Mouse (Mus musculus) embryonic facial prominence, embryonic 12.5 days (tissue): ENCODE data around the gene Smox. TPM values are rescaled to one million over a fixed set of nuclear protein-coding genes. Genes with fewer than 3 reads are reported as not detected.

Source experiments
- ATAC-seq: fragments of 200-750 bp; cut with Nextera tagmentation; 2 replicates; pipeline ENCODE4 v1.8.0; 2017; ENCODE audit not compliant: insufficient number of reproducible peaks, insufficient read depth, low FRiP score, low TSS enrichment
- H3K27ac ChIP-seq: fragments of 300-500 bp; sonication (generic); 2 replicates; pipeline ENCODE4 v1.5.1; 2016; ENCODE audit warnings: mild to moderate bottlenecking
- H3K27me3 ChIP-seq: fragments of 300-500 bp; sonication (generic); 2 replicates; pipeline ENCODE4 v1.6.1; 2016; ENCODE audit warnings: mild to moderate bottlenecking, moderate library complexity
- H3K36me3 ChIP-seq: fragments of 300-500 bp; sonication (generic); 2 replicates; pipeline ENCODE4 v1.6.1; 2016; ENCODE audit warnings: mild to moderate bottlenecking
- H3K4me1 ChIP-seq: fragments of 300-500 bp; sonication (generic); 2 replicates; pipeline ENCODE4 v1.6.1; 2016
- H3K4me2 ChIP-seq: fragments of 300-500 bp; sonication (generic); replicated peaks from 2 replicates; pipeline ENCODE4 v1.6.1; 2016; ENCODE audit warnings: mild to moderate bottlenecking, moderate library complexity
- H3K4me3 ChIP-seq: fragments of 300-500 bp; sonication (generic); 2 replicates; pipeline ENCODE4 v1.5.1; 2016; ENCODE audit warnings: mild to moderate bottlenecking
- H3K9ac ChIP-seq: fragments of 300-500 bp; sonication (generic); 2 replicates; pipeline ENCODE4 v1.6.1; 2016; ENCODE audit warnings: mild to moderate bottlenecking, moderate library complexity
- H3K9me3 ChIP-seq: fragments of 300-500 bp; sonication (generic); 2 replicates; pipeline ENCODE4 v1.6.1; 2016; ENCODE audit warnings: mild to moderate bottlenecking, moderate library complexity
- WGBS: fragments of 180-500 bp; shearing (Covaris S2); methylation state at CpG from one replicate; pipeline ENCODE4 v1.1.7; 2016; 5-methylcytosine and 5-hydroxymethylcytosine counted together
- polyA plus RNA-seq: library from polyadenylated mRNA; unstranded; fragments of >200 nt; fragmentation: Nextera tagmentation; extraction: Ambion mirVana; gene quantifications from 2 replicates; pipeline ENCODE4 v1.2.1, GENCODE M21; 2016

Smox gene
- polyA plus RNA-seq, 1 experiment from 2014 or later: 64.8 TPM

- H3K9me3 ChIP-seq: no peaks in the 10 kb centered on the region
Observed at GRCm38 (mm10) chr2:131545386-131546307, 54.4 kb downstream of the Smox start.

GRCm38 (mm10) chr2:131546308-131546700 lies 55.0 kb downstream of the Smox start:
- peak overlapping the region; percentile 79 for H3K4me2 ChIP-seq
- H3K9ac ChIP-seq: peak overlapping the region; percentile 47
- WGBS: 2% methylated on average over 26 of the region's 27 CpGs
- no peak overlapping the region for H3K27ac ChIP-seq
- H3K9me3 ChIP-seq: no peaks in the 10 kb centered on the region
- no peak for ATAC-seq
- peaks cover 55% of the 10 kb centered on the region for H3K27me3 ChIP-seq
- H3K4me3 ChIP-seq: peak overlapping the region; percentile 48
- no peaks in the 10 kb centered on the region for H3K36me3 ChIP-seq
- H3K4me1 ChIP-seq: peaks cover 13% of the 10 kb centered on the region; the same call in 1 of the 2 replicates

More at GRCm38 (mm10) chr2:131545386-131546307, 54.4 kb downstream of the Smox start:
- H3K4me3 ChIP-seq: peak overlapping the region; percentile 48
- H3K27ac ChIP-seq: no peak overlapping the region
- no peaks in the 10 kb centered on the region for H3K36me3 ChIP-seq
- H3K4me1 ChIP-seq: peaks cover 13% of the 10 kb centered on the region; the same call in 1 of the 2 replicates
- 0 out of 2 replicates have a peak, but pooled peaks have one; percentile 32 for ATAC-seq
- H3K4me2 ChIP-seq: peak overlapping the region; percentile 79
- peak overlapping the region; percentile 47 for H3K9ac ChIP-seq
- 2% methylated on average over 45 of the region's 45 CpGs for WGBS
- H3K27me3 ChIP-seq: peaks cover 55% of the 10 kb centered on the region

- Histone ChIP-seq H3K4me1 (peaks cover 13% of the 10 kb centered on the region; the same call in 1 of the 2 replicates), H3K4me3 (0 out of 2 replicates have a peak overlapping the region, but pooled peaks have one; percentile 48), H3K9ac (peak overlapping the region; percentile 15; the same call in 1 of the 2 replicates), H3K27ac (no peak overlapping the region), H3K4me2 (peak overlapping the region; percentile 79), H3K9me3 (no peaks in the 10 kb centered on the region), H3K27me3 (peaks cover 58% of the 10 kb centered on the region), H3K36me3 (no peaks in the 10 kb centered on the region)
- WGBS: 11% methylated on average over 19 of the region's 19 CpGs
- no peak for ATAC-seq
Observed at GRCm38 (mm10) chr2:131546745-131547408, 55.6 kb downstream of the Smox start.

GRCm38 (mm10) chr2:131548330-131548729 lies 57.0 kb downstream of the Smox start:
- H3K9me3 ChIP-seq: no peaks in the 10 kb centered on the region
- peaks cover 67% of the 10 kb centered on the region for H3K27me3 ChIP-seq
- no peak overlapping the region for H3K4me2 ChIP-seq
- peaks cover 5% of the 10 kb centered on the region; the same call in 1 of the 2 replicates for H3K4me1 ChIP-seq
- no peak overlapping the region for H3K4me3 ChIP-seq
- no peaks in the 10 kb centered on the region for H3K36me3 ChIP-seq
- 60% methylated on average over 2 of the region's 2 CpGs for WGBS
- no peak overlapping the region for H3K27ac ChIP-seq
- no peak overlapping the region for H3K9ac ChIP-seq
- no peak for ATAC-seq

GRCm38 (mm10) chr2:131549090-131549489 lies 57.8 kb downstream of the Smox start:
- H3K4me3 ChIP-seq: no peak overlapping the region
- WGBS: 84% methylated on average over 5 of the region's 5 CpGs
- no peaks in the 10 kb centered on the region for H3K36me3 ChIP-seq
- H3K9ac ChIP-seq: no peak overlapping the region
- H3K27ac ChIP-seq: no peak overlapping the region
- no peaks in the 10 kb centered on the region for H3K9me3 ChIP-seq
- no peak overlapping the region for H3K4me2 ChIP-seq
- ATAC-seq: no peak
- H3K4me1 ChIP-seq: peaks cover 5% of the 10 kb centered on the region; the same call in 1 of the 2 replicates
- H3K27me3 ChIP-seq: peaks cover 71% of the 10 kb centered on the region

- peaks cover 66% of the 10 kb centered on the region for H3K27me3 ChIP-seq
- H3K9ac ChIP-seq: no peak overlapping the region
- peaks cover 5% of the 10 kb centered on the region; the same call in 1 of the 2 replicates for H3K4me1 ChIP-seq
- ATAC-seq: no peak
- no peaks in the 10 kb centered on the region for H3K9me3 ChIP-seq
- no peak overlapping the region for H3K4me2 ChIP-seq
- WGBS: 68% methylated on average over 2 of the region's 2 CpGs
- no peak overlapping the region for H3K4me3 ChIP-seq
- H3K27ac ChIP-seq: no peak overlapping the region
- no peaks in the 10 kb centered on the region for H3K36me3 ChIP-seq
Observed at GRCm38 (mm10) chr2:131550474-131550873, 59.2 kb downstream of the Smox start.

GRCm38 (mm10) chr2:131550906-131551305 lies 59.6 kb downstream of the Smox start:
- H3K9ac ChIP-seq: no peak overlapping the region
- no peaks in the 10 kb centered on the region for H3K36me3 ChIP-seq
- peaks cover 62% of the 10 kb centered on the region for H3K27me3 ChIP-seq
- no peak overlapping the region for H3K4me3 ChIP-seq
- ATAC-seq: no peak
- 49% methylated on average over 2 of the region's 2 CpGs for WGBS
- no peak overlapping the region for H3K4me2 ChIP-seq
- no peak overlapping the region for H3K27ac ChIP-seq
- no peaks in the 10 kb centered on the region for H3K9me3 ChIP-seq
- peaks cover 4% of the 10 kb centered on the region; the same call in 1 of the 2 replicates for H3K4me1 ChIP-seq

- H3K27ac ChIP-seq: no peak overlapping the region
- H3K9me3 ChIP-seq: no peaks in the 10 kb centered on the region
- WGBS: 66% methylated on average over 7 of the region's 7 CpGs
- peaks cover 60% of the 10 kb centered on the region for H3K27me3 ChIP-seq
- no peak overlapping the region for H3K9ac ChIP-seq
- H3K4me1 ChIP-seq: no peaks in the 10 kb centered on the region
- ATAC-seq: no peak
- H3K36me3 ChIP-seq: no peaks in the 10 kb centered on the region
- H3K4me3 ChIP-seq: no peak overlapping the region
- H3K4me2 ChIP-seq: no peak overlapping the region
Observed at GRCm38 (mm10) chr2:131551701-131552620, 60.7 kb downstream of the Smox start.

- ATAC-seq: no peak
- Histone ChIP-seq H3K4me2 (no peak overlapping the region), H3K27me3 (peaks cover 53% of the 10 kb centered on the region), H3K4me1 (no peaks in the 10 kb centered on the region), H3K27ac (no peak overlapping the region), H3K9me3 (no peaks in the 10 kb centered on the region), H3K9ac (no peak overlapping the region), H3K36me3 (no peaks in the 10 kb centered on the region), H3K4me3 (no peak overlapping the region)
- WGBS: 31% methylated on average over 9 of the region's 9 CpGs
Observed at GRCm38 (mm10) chr2:131552736-131553400, 61.6 kb downstream of the Smox start.

GRCm38 (mm10) chr2:131557896-131558295 lies 66.6 kb downstream of the Smox start:
- H3K9me3 ChIP-seq: no peaks in the 10 kb centered on the region
- no peak overlapping the region for H3K4me2 ChIP-seq
- no peak overlapping the region for H3K27ac ChIP-seq
- no peak overlapping the region for H3K4me3 ChIP-seq
- H3K27me3 ChIP-seq: peaks cover 68% of the 10 kb centered on the region
- ATAC-seq: no peak
- 78% methylated on average over 2 of the region's 2 CpGs for WGBS
- no peak overlapping the region for H3K9ac ChIP-seq
- peaks cover 7% of the 10 kb centered on the region; the same call in 1 of the 2 replicates for H3K4me1 ChIP-seq
- no peaks in the 10 kb centered on the region for H3K36me3 ChIP-seq
